Comparison of ENCODE assay signal across 13 mouse cellular contexts in genomic region chr11:121651556-121651955, GRCm38 (mm10).
"Had no signal": no experiment of that assay in that cellular context is flagged by ENCODE, and none has a peak within 500 bp of the region (broad histone marks: within the 10 kb centered on the region; RNA-seq: fewer than 3 reads in every experiment).

No protein-coding gene starts in this region.

- H3K9me3 ChIP-seq: midbrain, embryonic 10.5 days; midbrain, embryonic 13.5 days; midbrain, embryonic 15.5 days; neural tube, embryonic 12.5 days; stomach, embryonic 15.5 days had no signal

- H3K4me3 ChIP-seq: midbrain, embryonic 10.5 days; midbrain, embryonic 13.5 days; midbrain, embryonic 15.5 days; neural tube, embryonic 12.5 days; stomach, embryonic 15.5 days had no signal

- H3K4me2 ChIP-seq: lung, embryonic 14.5 days; midbrain, embryonic 13.5 days; midbrain, embryonic 15.5 days; neural tube, embryonic 12.5 days; stomach, embryonic 15.5 days had no signal

- H3K27me3 ChIP-seq: midbrain, embryonic 13.5 days; midbrain, embryonic 15.5 days; neural tube, embryonic 12.5 days; stomach, embryonic 15.5 days had no signal

- DNase-seq: lung, embryonic 14.5 days; lung, postnatal 10 days; lung, postnatal 4 days; right cerebral cortex, postnatal 14 days; thymus, adult 2 months; thymus, postnatal 25 days; thymus, postnatal 4 days had no signal

- ATAC-seq: midbrain, embryonic 13.5 days; midbrain, embryonic 15.5 days had no signal

- H3K27ac ChIP-seq: midbrain, embryonic 10.5 days; midbrain, embryonic 13.5 days; midbrain, embryonic 15.5 days; neural tube, embryonic 12.5 days; stomach, embryonic 15.5 days; stomach, postnatal 0 days had no signal

- H3K9ac ChIP-seq: lung, embryonic 14.5 days; midbrain, embryonic 13.5 days; midbrain, embryonic 15.5 days; neural tube, embryonic 12.5 days; stomach, embryonic 15.5 days had no signal

- H3K36me3 ChIP-seq: midbrain, embryonic 15.5 days; neural tube, embryonic 12.5 days; stomach, embryonic 15.5 days had no signal

- H3K4me1 ChIP-seq: midbrain, embryonic 13.5 days; midbrain, embryonic 15.5 days; neural tube, embryonic 12.5 days had no signal
